Mouse (Mus musculus) cerebellum, adult 18-20 months (tissue): ENCODE measurements around the gene Fgfr2.
A peak's percentile ranks its signal among the peaks of the same experiment; 100 is the strongest.
"Not testable (repeated sequence)": the region's sequence is repeated elsewhere in the genome, so short reads cannot be mapped to it uniquely, and the experiment has no call there.

Experiments
- DNase-seq, 2 experiments: peaks; one replicate each; pipeline ENCODE4 v3.0.0; 2021

Gene Fgfr2

DNA sequence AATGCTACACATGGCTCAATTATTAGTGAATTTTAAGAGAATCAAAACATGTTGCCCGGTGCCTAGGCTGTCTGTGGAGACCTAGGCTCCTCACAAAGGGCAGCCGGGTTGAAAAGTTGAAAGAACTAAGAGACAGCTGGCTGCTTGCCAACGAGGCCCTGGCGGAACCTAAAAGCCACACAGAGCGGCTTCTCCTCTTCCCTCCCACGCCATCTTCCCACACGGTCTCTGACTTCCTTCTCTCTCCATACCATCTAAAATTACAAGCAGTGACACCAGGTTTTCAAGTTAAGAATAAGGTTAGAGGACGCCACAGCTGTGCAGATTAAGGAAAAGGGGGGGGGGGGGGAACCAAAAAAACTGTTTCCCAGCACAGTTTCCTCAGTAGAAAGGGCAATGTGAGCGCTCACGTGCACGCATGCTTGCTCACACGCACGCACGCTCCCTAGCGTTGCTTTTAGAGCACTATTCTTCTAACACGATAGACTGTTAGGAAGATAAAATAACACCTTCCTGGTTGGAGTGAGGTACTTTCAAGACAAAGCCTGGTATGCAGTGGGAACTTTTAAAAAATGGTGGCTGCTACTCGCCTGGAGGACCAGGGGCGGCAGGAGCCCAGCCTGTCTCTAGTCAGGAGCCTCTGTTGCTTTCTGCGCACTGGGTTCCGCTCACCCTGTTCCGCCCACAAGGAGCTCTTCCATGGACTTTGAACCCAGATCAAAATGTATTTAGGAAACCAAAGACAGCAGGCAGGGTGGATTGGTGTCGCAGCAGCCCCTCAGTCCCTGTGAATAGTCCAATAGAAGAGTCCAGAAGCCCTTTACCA is 2491.4 kb downstream of the Fgfr2 start:
- no peak for DNase-seq

DNA sequence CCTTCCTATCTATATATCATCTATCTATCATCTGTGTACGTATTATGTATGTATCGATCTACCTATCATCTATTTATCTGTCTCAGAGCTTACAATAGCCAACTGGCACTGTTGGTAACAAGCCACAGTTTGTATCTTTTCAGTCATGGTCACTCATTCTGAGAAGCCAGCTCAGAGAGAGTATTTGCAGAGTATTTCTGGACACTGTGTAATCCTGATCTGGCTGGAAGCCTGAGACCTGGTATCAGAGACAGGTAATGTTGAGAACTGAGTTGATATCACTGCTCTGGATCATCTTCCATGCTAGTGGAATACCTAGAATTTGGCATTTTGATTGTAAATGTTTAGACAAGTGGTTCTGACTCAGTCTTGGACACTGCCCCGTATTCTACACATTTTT is 2492.2 kb downstream of the Fgfr2 start:
- no peak for DNase-seq

DNA sequence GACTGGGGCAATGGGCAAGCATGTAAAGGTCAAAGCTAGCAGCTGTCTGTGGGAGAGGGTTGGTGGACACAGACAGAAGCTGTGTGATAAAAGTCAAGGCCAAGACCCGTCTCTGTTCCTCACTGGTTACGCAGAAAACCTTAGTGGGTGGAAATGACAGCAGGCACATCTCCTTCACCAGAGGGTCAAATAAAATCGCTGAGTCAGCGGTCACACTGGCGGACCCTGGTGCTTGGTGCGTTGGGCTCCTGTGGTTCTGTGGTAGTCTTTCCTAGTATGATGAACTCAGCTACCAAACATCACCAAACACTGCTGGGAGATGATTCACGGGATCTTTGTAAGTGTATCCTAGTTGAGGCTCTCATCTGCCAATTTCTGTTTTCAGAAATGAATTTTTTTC is 2493.2 kb downstream of the Fgfr2 start:
- no peak for DNase-seq

DNA sequence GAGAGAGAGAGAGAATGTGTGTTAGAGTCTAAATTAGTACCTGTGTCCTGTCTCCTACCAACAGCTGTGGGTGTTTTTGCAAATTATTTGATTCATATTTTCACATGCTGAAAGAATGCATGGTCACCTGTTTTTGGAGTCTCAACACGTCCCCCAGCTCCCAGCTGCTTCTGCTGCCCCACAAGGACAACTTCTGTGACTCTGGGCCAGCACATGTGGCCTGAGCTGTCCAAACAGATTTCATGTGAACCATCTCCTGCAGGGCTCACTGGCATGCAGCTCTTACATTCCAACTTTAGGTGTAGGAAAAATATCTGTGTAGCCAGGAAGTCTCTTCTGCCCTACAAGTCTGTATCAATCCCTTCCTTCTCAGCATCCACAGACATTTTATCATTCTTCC is 2494.5 kb downstream of the Fgfr2 start:
- no peak for DNase-seq

DNA sequence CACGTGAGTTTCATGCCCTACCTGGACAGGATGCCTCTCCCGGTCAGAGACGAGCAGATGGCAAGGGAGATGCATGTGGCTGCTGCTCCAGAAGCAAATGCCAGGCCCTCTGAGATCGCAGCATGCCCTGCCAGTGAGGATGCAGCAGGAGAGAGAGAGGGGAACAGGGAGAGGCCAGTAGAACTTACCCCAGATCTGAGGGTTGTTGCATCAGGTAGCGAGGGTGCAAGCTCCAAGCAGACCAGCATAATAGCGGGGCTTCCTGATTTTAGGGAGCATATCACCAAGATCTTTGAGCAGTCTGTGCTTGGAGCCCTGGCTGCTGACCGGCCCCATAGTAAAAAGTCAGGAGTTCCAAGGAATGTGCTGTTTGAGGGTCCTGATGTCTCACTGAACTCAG is 2497.8 kb downstream of the Fgfr2 start:
- DNase-seq = peak in 1 of 2 experiments; percentile 44

DNA sequence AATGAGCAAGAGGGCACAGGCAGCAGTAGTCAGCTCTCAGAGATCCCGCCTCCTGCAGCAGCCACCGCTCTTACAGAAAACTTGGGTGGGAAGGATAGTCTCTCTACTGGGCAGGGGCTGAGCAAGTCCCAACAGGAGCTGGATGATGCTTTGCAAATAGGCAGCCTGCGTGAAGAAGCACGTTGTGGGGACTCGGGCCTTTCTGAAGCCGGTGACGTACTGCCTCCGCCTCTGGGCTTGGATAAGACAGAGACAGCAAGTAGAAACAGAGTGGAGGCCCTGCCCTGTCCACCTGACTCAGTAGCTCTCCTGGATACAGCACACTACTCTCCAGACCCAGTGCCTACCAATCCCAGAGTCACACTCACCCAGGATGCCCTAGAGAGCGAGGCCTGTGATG is 2498.9 kb downstream of the Fgfr2 start:
- DNase-seq = no peak

DNA sequence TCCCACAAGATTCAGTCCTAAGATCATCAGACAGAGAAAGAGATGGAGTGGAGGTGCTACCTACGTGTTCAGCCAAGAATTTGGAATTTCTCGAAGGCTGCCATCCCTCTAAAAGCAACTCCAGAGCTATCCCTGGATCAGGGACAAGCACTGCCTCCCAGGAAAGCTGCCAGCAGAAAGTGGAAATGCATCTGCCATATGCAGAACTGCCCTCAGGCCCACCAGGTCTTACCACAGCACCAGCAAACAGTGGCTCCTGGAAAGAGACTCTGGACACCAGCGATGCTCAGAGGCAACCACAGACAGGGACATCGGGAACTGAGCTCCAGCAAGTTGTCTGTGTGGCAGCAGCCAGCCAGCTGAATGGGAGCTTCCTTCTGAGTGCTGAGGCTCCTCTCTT is 2500.8 kb downstream of the Fgfr2 start:
- DNase-seq = no peak

DNA sequence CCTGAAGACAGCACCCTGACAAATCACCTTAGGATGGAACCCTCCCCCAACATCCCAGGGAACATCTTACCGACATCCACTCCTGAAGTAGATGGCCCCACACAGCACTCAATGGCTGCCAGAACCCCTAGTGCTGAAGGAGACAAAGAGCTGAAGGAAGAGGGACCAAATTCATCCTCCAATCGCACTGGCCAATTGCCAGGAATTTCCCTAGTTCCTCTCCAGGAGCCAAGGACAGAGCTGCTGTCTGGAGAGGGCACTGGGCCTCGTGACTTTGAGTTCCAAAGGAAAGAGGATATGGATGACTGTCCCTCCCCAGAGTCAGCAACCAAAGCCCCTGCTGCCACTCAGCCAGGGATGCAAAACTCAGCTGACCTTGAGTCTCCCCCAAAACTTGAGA is 2501.2 kb downstream of the Fgfr2 start:
- no peak for DNase-seq

DNA sequence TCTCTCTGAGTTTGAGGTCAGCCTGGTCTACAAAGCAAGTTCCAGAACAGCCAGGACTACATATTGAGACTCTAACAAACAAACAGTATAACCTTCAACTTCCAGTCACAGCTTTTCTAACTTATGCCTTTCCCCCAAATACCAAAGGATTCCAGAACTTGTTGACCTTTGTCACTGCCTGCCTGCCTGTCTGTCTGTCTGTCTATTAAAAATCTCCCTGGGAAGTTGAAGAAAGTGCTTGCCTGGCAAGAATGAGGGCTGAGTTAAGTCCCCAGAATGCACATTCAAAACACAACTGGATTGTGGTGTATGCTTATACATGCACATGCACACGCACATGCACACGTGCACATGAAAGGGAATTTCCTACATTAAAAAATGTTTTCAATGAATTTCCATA is 2502.1 kb downstream of the Fgfr2 start:
- no peak for DNase-seq

DNA sequence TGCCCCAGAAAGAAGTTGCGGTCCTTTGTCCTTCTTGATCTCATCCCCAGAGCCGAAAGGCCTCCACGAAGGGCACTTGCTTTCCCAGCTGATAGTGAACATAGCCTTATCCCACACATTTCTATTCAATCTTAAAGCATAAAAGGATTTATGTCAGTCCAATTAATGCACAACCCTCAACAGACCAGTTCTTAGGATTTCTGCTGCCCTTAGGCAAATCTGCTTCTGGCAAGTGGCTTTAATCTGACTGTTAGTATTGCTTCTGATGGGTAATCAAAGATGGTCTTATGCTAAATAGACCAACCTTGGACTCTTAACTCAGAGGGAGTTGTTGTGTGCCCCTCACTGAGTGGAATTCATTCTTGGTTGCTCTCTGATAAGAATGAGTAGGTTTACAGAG is 2505.6 kb downstream of the Fgfr2 start:
- DNase-seq = no peak

DNA sequence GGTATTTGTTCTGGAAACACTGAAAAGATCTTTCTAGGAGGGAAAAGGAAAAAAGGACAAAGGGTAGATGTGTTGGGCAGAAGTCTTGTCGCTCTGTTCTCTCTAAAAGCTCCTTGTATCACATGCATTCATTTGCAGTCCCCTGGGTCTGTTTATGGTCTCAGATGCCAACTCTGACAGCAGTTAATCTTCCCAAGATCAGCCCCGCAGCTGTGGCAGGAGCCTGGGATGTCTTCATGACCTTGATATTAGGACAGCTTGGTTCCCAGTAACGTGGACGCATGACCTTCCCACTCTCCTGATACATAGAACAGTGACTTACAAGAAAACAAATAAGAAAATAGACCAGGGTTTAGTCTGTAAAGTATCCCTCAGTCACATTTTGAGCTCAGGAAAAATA is 2509.2 kb downstream of the Fgfr2 start:
- no peak for DNase-seq

DNA sequence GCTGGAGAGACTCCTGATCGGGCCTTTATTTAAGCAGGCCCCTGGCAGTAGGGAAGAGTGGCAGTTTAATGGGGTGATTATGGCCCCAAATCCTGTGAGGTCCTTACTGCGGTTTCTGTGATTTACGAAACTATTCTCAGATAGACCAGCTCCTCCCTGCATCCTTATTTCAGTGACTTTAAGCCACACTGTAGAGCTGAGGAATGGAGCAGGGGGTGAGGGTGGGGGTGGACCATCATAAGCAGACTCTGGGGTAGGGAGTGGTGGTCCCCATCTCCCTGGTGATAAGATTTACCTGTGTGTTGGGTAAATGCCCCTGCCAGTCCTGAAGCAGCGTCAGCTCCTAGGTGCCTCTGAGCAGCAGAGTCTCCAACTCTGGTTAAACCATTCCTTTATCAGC is 2516.2 kb downstream of the Fgfr2 start:
- DNase-seq = no peak

DNA sequence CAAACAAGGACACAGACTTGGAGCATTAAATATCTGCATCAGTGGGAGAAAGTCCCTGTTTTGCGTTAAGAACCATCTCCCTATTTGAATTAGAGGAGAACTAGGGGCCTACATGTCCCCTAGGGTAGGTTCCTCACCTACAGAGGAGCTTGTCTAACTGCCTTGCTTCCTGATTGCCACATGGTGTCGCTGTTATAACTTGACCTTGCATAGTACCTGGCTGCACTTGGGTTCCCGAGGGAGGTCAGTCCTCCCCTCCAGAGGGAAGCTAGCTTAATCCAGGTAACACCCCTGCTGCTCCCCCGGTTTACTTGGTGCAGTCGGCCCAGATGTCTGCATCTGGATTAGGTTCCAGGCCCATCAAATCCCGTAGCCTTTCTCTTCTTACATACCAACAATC is 2518.0 kb downstream of the Fgfr2 start:
- no peak for DNase-seq

DNA sequence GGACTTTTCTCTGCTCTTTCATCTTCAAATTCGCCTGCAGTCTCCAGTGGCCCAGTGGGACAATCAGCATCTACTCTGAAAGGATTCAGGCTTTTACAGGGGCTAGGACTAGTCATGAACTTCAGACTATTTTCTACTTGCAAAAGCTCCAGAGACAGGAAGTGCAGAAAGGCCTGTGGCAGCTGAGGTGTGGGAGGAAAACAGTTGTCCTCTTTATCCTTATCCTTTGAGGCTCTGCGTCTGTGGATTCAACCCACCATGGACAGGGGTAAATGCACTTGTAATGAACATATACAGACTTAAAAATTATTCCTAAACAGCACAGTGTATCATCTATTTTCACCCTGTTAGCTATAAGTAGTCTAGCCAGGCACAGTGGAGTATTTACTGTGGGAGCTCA is 2518.8 kb downstream of the Fgfr2 start:
- DNase-seq = no peak

DNA sequence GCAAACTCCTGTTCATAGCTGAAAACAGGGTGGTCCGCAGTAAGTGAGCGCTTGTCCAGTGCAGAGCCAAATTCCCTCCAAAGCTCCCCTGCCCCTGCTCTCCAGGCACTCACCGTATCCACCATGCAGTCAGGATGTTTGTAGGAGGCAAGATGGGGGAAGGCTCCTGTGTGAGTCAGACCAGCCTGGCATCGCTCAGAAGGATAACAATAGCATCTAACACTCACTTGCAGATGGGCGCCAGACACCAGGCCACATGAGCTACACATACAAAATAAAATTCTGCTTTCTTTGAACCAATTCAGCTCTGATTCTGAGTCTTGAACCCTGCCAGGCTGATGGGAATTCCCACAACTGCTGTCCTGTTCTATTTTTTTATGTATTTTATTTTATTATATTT is 2519.6 kb downstream of the Fgfr2 start:
- DNase-seq = no peak

DNA sequence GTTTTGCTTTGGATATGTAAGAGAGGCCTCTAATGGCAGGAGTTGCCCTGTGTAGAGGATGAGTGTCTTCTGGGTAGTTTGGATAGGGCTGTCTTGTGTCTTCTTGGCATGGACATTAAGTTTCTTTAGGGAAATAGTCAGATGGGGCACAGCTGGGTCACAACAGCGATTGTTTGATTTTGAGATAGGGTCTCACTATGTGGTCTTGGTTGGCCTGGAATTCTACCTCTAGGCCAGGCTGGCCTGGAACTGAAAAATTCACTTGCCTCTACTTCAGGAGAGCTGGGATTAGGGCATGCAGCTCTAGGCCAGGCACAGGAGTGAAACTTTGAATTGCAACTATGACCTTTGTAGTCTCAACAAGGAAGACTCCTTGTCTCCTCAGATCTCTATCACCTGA is 2520.3 kb downstream of the Fgfr2 start:
- no peak for DNase-seq

DNA sequence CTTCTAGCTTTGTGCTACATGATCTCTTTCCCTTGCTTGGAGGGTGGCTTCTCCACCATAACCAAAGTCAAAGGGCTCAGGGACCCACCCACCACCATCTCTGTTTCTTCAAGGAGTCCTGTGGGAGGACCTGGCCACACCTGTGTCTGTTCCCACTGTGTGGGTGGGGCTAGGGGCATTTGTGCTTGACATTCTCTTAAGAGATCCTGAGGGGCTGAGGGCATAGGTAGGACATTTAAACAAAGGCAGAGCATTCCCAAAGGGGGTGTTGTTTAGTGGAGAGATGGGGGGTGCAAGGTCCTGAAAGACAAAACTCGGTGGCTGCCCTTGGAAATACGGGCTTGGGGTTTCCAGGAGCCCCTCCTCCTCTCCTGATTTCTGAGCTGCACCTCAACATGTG is 2522.6 kb downstream of the Fgfr2 start:
- no peak for DNase-seq

DNA sequence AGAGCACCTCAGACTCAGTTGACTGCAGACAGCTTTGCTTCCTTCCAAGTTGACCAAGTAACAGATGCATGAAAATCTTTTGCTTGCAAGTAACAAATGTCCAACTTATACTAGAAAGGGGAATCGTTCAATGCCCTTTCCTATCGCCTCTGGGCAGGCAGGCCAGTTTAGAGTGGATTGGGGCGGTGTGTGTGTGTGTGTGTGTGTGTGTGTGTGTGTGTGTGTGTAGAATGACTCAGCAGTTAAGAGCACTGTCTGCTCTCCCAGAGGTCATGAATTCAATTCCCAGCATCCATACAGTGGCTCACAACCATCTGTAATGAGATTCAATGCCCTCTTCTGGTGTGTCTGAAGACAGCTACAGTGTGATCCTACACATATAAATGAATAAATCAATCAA is 2523.1 kb downstream of the Fgfr2 start:
- no peak for DNase-seq

DNA sequence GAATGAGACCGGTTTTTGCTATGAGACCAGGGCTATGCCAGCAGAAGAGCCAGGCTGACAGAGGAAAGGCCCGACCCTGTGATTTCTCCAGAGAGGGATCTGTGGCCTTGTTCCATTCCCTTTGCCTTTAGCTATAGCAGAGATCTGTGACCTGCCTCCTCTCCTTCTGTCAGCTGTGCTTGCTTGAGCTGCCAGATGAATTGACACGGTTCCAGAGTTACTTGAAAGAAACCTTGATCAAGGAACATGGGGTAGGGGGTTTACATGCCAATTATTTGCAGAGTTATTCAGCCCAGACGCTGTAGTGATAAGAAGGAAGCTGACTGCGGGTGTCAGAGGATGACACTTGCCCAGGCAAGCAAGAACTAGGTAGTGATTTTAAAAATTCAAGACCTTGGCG is 2525.6 kb downstream of the Fgfr2 start:
- DNase-seq = no peak

DNA sequence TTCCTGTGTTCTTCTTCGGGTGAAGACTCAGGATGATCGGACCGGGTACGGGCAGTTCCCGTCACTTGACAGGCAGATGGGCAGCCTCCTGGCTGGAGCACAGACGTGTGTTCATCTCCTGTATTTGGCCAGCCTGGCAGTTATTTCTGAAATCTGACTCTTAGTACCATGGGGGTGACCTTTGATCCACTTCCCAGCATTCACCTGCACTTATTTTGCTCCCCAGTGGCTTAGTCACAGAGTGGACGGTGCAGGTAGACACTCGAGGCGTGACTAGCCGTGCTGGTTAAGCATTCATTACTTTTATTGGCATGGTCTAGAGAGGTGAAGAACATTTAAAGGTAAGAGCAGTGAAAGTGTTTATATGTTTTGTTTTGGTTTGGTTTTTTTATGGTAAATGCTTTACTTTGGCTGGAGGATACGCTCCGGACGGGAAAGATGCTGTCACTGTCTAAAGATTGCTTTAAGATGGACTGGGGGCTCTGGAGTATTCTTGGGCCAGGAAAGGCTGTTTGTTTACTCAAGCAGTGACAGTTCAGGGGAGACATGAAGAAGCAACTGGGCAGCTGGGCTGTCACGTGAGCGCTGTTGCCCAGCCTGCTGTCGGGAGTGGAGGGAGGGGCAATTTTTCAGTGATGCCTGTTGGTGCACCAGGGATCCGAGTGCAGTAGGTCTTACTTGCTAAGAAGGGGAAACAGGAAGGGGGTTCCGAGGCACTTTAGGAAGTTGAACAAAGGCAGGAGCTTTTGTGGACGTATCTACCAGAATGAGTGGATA is 2526.9 kb downstream of the Fgfr2 start:
- not testable (repeated sequence) for DNase-seq

DNA sequence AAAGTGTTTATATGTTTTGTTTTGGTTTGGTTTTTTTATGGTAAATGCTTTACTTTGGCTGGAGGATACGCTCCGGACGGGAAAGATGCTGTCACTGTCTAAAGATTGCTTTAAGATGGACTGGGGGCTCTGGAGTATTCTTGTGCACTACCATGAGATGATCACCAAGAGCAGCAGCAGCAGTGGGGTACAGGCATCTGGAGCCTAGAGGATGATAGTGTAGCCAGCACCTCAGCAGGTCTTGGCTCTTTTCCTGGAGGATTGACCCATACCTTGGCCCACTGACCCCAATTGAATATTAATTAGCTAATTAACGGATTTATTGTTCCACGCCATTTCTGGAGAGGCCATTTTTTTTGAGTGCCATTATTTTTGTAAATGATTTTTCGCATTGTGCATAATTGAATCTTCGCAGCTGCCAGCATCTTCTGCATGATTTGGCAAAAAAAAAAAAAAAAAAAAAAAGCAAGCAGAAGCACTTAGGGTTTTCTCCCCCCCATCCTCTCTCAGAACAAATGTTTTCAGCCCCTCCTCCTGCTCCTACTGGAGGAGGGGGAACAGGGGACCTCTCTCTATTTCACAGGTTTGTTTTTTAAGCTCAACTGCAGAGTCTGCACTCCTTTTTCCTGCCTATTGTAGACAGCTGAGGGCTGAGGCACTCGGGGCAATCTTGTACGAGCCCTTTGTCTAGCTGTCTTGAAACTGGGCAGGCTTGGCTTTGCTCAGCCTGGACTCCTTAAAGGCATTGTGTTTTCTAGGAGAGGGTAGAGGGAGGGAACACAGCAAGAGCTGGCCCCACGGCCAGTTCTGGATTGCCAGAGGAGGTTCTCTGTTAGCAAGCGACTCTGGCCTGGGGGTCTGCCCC is 2529.5 kb downstream of the Fgfr2 start:
- not testable (repeated sequence) for DNase-seq

DNA sequence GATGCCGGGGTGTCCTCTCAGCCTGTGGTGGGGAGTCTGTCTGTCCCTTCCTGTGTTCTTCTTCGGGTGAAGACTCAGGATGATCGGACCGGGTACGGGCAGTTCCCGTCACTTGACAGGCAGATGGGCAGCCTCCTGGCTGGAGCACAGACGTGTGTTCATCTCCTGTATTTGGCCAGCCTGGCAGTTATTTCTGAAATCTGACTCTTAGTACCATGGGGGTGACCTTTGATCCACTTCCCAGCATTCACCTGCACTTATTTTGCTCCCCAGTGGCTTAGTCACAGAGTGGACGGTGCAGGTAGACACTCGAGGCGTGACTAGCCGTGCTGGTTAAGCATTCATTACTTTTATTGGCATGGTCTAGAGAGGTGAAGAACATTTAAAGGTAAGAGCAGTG is 2530.2 kb downstream of the Fgfr2 start:
- not testable (repeated sequence) for DNase-seq

DNA sequence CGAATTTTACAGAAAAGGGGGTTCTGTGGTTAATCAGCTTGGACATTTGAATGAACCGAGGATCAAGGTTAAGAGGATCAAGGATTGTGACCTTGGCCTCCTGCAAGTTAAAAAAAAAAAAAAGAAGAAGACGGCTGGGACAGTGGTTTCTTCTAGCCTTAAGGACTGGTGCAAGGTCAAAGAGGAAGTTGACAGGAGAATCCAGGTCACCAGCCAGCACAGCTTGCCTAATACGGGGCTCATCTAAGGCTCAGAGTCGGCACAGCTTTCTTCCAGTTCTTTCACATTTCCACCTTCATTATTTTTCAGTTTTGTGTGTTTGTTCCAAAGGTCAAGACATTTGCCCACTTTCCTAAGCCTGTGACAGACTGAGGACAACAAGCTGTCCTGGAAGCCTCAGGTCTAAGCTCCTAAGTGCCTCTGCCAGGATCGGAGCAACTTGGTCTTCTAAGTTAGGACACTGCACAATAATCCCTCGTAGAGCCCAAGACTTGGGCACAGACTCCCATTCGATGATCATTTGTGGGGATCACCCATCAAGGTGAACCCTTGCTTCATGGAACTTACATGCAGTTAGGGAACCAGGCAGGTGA is 2532.2 kb downstream of the Fgfr2 start:
- no peak for DNase-seq
